12 mouse cellular contexts compared by ENCODE assay signal in genomic region chr4:144969030-144969429, GRCm38 (mm10).
DNase-seq lines count a peak whose midpoint lies in the region; ATAC-seq and TF ChIP-seq lines count a peak whose summit lies in the region.
"Had no signal": no experiment of that assay in that cellular context is flagged by ENCODE, and none has a peak within 500 bp of the region (broad histone marks: within the 10 kb centered on the region; RNA-seq: fewer than 3 reads in every experiment).

No protein-coding gene starts in this region.

- H3K4me1 ChIP-seq in hindbrain, postnatal 0 days (ENCODE audit: insufficient read depth, low read length): no peaks in the 10 kb centered on the region; the same call in 1 of the 2 replicates
- no peaks in the 10 kb centered on the region for H3K4me1 ChIP-seq in hindbrain, embryonic 12.5 days
- H3K4me1 ChIP-seq in forebrain, postnatal 0 days (ENCODE audit: insufficient read depth): no peaks in the 10 kb centered on the region
- no peaks in the 10 kb centered on the region for H3K4me1 ChIP-seq in midbrain, embryonic 10.5 days

- no peaks in the 10 kb centered on the region for H3K9me3 ChIP-seq in hindbrain, postnatal 0 days (ENCODE audit: low read length)
- H3K9me3 ChIP-seq in hindbrain, embryonic 12.5 days (replicated peaks): no peaks in the 10 kb centered on the region
- H3K9me3 ChIP-seq in forebrain, postnatal 0 days (ENCODE audit: low read length): no peaks in the 10 kb centered on the region
- H3K9me3 ChIP-seq in midbrain, embryonic 10.5 days (replicated peaks): no peaks in the 10 kb centered on the region
- H3K9me3 ChIP-seq: G1E had no signal

- no peak for TF ChIP-seq CTCF in hindbrain, postnatal 0 days (IDR thresholded peaks at IDR 0.05; ENCODE audit: low read depth)
- TF ChIP-seq CTCF in forebrain, postnatal 0 days (IDR thresholded peaks at IDR 0.05; ENCODE audit: low read depth): no peak

- no peaks in the 10 kb centered on the region for H3K27me3 ChIP-seq in hindbrain, postnatal 0 days (ENCODE audit: insufficient read depth, low read length)
- no peaks in the 10 kb centered on the region for H3K27me3 ChIP-seq in hindbrain, embryonic 12.5 days
- no peaks in the 10 kb centered on the region for H3K27me3 ChIP-seq in forebrain, postnatal 0 days (ENCODE audit: insufficient read depth, low read length)
- H3K27me3 ChIP-seq in midbrain, embryonic 10.5 days (ENCODE audit: low read depth, poor library complexity, severe bottlenecking): no peaks in the 10 kb centered on the region

- WGBS in hindbrain, postnatal 0 days: 65% methylated on average over 6 of the region's 6 CpGs
- WGBS in hindbrain, embryonic 12.5 days: 82% methylated on average over 6 of the region's 6 CpGs
- WGBS in forebrain, postnatal 0 days: 72% methylated on average over 6 of the region's 6 CpGs
- 86% methylated on average over 6 of the region's 6 CpGs for WGBS in midbrain, embryonic 10.5 days

- H3K27ac ChIP-seq in hindbrain, postnatal 0 days: no peak overlapping the region
- no peak overlapping the region for H3K27ac ChIP-seq in hindbrain, embryonic 12.5 days
- no peak overlapping the region for H3K27ac ChIP-seq in forebrain, postnatal 0 days (ENCODE audit: low read depth, low read length)
- no peak overlapping the region for H3K27ac ChIP-seq in midbrain, embryonic 10.5 days (replicated peaks)

- no peak overlapping the region for H3K4me2 ChIP-seq in hindbrain, postnatal 0 days (ENCODE audit: low read depth, low read length)
- H3K4me2 ChIP-seq in hindbrain, embryonic 12.5 days (replicated peaks): no peak overlapping the region
- H3K4me2 ChIP-seq in forebrain, postnatal 0 days (ENCODE audit: low read depth): no peak overlapping the region

- 0 out of 2 replicates have a peak, but pooled peaks have one; percentile 21 for ATAC-seq in hindbrain, postnatal 0 days
- ATAC-seq in hindbrain, embryonic 12.5 days (ENCODE audit: low FRiP score): no peak
- no peak for ATAC-seq in forebrain, postnatal 0 days
- ATAC-seq: inflammation-experienced regulatory T-cells, adult 6 months had no signal

- H3K36me3 ChIP-seq in hindbrain, postnatal 0 days (ENCODE audit: insufficient read depth, low read length): no peaks in the 10 kb centered on the region
- H3K36me3 ChIP-seq in hindbrain, embryonic 12.5 days: 0 out of 2 replicates have a peak, but pooled peaks cover 4% of the 10 kb centered on the region
- H3K36me3 ChIP-seq in forebrain, postnatal 0 days (ENCODE audit: insufficient read depth): no peaks in the 10 kb centered on the region; the same call in 1 of the 2 replicates
- H3K36me3 ChIP-seq in midbrain, embryonic 10.5 days: 0 out of 2 replicates have a peak, but pooled peaks cover 2% of the 10 kb centered on the region

- no peak for DNase-seq in hindbrain, postnatal 0 days (ENCODE audit: low spot score)
- DNase-seq in urinary bladder, postnatal 14 days (ENCODE audit: low spot score): peak; percentile 33
- no peak for DNase-seq in urinary bladder, adult 18-20 months (ENCODE audit: low spot score in 2 of 2)
- peak; percentile 35 for DNase-seq in lung, postnatal 10 days
- no peak for DNase-seq in forebrain, postnatal 0 days
- no peak for DNase-seq in midbrain, embryonic 10.5 days (ENCODE audit: low spot score)
- DNase-seq: heart, postnatal 14 days; retina, postnatal 1 day; thymus, postnatal 25 days had no signal

- no peak overlapping the region for H3K9ac ChIP-seq in hindbrain, postnatal 0 days (replicated peaks; ENCODE audit: low read length)
- no peak overlapping the region for H3K9ac ChIP-seq in hindbrain, embryonic 12.5 days
- no peak overlapping the region for H3K9ac ChIP-seq in forebrain, postnatal 0 days

- no peak overlapping the region for H3K4me3 ChIP-seq in hindbrain, postnatal 0 days (ENCODE audit: low read length)
- no peak overlapping the region for H3K4me3 ChIP-seq in hindbrain, embryonic 12.5 days
- H3K4me3 ChIP-seq in forebrain, postnatal 0 days (ENCODE audit: low read depth, low read length): no peak overlapping the region
- H3K4me3 ChIP-seq in midbrain, embryonic 10.5 days: no peak overlapping the region

Comparison
In these comparisons a context has a peak if more than half of its experiments do, and no peak if none do; other contexts are left out.
1. DNase-seq: peak in urinary bladder, postnatal 14 days (single experiment) and lung, postnatal 10 days (single experiment); none in hindbrain, postnatal 0 days (single experiment), urinary bladder, adult 18-20 months (0 of 2), forebrain, postnatal 0 days (single experiment) and midbrain, embryonic 10.5 days (single experiment).